Mouse (Mus musculus): ENCODE measurements around the gene Pou3f3.
A peak's percentile ranks its signal among the peaks of the same experiment; 100 is the strongest.

The Pou3f3 gene

DNA sequence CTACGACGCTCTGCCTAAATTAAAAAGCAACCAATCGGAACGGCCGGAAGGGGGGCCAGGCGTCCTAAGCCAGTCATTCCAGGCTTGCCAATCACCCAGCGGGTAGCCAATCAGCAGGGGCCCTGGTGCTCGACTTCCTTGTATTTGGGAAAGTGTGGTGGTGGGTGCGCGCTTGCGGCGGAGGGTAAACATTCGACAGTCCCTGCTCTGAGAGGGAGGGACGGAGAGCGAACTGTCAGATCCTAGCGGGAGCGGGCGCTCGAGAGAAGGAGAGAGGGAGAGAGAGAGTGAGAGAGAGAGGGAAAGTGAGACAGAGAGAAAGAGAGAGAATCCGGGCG lies at the start of gene Pou3f3:
Gene Pou3f3, plus strand, starts transcription at position 191 of the 338 bp plus-strand sequence.
- no peak for DNase-seq (ENCODE audit: low read depth, low spot score)

DNA sequence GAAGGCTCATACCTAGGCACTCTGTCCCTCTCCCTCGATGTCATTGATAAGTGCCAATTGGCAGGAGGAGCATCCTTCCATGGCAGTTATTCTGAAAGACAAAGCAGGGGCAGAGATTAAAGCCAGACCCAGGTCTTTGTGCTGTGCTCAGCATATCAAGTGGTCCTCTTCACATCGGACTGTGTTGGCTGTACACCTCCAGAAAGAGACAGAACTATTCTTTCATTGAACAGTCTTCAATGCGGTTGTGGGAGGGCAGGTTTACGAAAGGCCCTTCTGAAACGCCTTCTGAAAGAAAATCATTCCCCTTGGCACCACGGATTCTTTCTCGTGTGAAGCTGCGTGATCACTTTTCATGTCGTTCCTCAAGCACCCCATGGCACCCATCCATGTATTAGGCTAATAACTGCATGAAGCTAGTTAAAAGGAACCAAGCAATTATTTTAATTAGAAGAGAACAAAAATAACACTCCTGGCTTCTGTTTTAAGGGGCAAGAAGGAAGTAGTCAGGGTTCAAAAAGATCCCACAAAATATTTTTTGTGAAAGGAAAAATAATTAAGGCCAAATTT lies 47.1 kb upstream of the Pou3f3 start:
- no peak for DNase-seq (ENCODE audit: low read depth, low spot score)

DNA sequence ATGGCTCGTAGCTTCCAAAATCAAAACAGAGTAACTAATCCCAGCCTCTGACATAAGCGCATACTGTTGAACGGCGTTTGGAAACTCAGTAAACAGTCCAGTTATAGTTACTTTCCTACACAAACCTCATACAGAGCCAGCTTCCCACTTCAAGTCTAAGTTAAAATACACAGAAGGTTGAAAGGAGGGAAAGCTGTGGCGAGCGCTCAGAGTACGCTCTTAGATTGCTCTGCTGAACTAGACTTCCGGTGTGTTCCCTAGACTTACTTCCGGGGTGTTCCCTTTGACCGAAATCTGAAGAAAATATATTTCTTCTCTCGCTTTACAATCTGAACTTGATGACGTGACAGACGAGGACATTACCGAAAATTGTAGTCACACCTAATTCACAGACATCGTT lies 44.1 kb upstream of the Pou3f3 start:
- DNase-seq (ENCODE audit: low read depth, low spot score), result no peak

DNA sequence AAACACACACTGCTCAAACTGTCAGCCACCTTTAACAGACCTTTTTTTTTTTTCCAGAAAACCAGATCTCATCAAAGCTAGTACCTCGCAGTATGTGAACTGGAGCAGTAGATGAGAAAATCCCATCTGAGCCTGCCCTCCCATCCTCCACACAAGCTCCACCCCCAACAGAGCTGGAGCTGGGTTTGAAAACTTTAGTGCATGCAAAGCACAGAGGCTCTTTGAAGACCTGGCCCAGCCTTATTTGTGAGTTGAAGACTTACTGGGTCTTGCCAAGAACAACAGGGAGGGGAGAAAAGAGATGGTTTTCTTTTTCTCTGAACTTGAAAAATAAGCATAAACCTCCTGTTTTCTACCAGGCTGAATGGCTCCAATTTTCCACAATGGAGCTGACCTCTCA lies 28.0 kb upstream of the Pou3f3 start:
- no peak for DNase-seq (ENCODE audit: low read depth, low spot score)

DNA sequence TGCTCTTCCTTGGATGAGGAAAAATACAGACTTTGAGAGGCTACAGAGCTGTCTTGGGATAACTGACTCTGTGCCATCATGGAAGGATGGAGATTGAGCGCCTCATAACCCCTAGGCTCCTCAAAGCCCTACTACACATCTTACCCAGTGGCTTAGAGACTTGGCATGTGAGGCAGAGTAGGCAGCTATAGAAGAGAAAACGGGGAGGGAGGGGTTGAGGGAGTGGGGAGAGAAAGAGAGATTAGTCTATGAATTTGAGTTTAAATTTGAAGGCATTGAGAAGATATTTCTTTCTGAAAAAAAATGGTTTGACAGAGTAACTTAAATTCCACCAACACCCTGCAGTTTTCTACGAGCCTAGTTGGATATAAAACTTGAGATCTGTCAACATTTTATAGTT lies 14.9 kb upstream of the Pou3f3 start:
- DNase-seq (ENCODE audit: low read depth, low spot score), result no peak

DNA sequence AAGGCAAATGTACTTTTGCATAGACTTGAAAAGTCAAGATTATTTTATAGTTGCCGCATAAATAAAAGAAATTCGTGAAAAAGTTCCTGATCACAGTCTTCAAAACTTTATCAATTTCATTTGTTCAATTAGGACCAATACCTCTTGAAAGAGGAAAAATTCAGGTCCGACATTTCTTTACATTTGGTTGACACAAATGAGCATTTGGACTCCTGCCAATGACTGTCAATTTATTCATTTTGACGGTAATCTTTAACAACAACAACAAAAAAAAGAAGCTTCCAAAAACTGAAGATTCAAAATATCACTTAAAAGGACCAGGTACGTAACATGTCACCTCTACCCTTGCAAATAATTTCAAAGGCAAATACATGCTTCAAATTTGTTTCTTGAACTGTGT lies 13.8 kb upstream of the Pou3f3 start:
- no peak for DNase-seq (ENCODE audit: low read depth, low spot score)

DNA sequence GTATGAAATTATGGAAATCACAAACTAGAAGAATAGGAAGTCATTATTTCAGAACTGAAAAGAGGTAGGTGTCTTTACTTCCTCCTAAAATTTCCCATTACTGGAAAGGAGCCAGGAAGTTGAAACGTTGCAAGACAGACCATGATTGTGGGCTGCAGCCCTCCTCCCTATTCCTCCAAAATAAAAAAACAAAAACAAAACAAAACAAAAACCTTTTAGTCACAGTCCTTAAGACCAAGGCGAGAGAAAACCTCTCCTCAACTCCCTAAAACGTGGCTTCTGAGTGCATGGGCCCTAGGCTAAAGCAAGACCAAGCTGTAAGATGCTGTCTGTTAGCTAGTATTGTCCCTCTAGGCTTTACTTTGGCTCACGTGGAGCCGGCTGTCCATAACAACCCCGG lies 11.7 kb upstream of the Pou3f3 start:
- no peak for DNase-seq (ENCODE audit: low read depth, low spot score)

DNA sequence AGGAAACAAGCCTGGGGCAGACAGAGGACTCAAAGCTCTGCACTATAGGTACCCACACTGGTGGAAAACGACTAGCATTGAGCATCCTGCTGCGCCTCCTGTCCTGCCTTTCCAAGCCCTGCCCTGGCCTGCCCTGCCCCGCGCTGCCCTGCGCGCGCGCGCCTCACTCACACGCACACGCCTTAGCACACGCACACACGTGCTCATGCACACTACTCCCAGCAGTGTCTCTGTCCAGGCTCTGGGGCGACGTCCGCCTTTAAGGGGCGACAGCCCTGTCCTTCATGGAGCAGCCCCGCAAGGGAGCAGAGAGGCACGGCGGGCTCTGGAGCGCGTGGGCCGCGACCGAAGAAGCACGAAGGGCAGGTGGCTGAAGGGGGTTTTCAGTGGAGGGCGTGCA lies 11.2 kb upstream of the Pou3f3 start:
- DNase-seq (ENCODE audit: low read depth, low spot score), result no peak

DNA sequence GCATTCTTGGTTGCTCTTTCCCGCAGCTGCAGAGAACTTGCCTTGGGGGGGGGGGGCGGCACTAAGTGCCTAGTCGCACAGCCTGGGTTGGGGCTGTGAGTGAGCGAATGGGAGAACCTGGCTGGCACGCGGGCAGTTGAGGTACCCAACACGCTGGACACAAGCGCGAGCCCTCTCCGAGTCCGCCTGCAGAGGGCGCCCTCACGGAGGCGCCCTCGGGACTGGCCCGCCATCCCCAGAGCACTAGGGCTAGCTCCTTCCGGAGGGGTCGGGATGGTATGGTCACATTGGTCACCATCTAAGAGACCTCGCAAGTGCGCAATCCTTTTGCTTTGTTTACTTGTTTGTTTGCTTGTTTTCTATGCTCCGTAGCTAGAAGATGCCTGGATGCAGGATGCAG lies 10.8 kb upstream of the Pou3f3 start:
- no peak for DNase-seq (ENCODE audit: low read depth, low spot score)

DNA sequence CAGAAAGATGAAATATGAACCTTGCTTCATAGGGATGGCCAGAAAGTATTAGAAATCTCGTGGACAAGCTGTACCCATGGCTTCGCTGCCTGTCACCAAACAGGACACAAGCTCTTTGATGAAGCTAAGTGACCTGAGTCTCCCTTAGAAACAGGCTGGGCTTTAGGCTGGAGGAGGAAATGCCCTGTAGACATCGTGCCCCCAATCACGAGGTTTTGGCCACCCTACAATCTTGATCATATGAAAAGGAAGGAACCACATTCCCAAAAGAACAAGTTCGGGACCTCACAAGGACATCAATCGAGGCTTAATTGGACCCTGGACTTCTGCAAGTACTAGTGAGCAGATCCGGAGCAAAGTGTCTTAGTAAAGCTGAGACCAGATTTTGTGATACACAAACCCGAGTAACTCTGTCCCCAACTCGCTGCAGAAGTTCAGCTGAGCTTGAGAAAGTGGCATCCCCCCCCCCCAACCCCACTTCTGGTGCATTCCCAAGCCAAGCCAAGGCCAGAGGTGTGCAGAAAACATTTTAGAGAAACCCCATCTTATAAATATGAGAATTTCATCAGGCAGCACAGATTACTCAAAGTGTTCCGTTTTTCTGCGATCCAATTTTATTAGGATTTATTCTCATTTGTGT lies 10.1 kb upstream of the Pou3f3 start:
- DNase-seq (ENCODE audit: low read depth, low spot score), result no peak

DNA sequence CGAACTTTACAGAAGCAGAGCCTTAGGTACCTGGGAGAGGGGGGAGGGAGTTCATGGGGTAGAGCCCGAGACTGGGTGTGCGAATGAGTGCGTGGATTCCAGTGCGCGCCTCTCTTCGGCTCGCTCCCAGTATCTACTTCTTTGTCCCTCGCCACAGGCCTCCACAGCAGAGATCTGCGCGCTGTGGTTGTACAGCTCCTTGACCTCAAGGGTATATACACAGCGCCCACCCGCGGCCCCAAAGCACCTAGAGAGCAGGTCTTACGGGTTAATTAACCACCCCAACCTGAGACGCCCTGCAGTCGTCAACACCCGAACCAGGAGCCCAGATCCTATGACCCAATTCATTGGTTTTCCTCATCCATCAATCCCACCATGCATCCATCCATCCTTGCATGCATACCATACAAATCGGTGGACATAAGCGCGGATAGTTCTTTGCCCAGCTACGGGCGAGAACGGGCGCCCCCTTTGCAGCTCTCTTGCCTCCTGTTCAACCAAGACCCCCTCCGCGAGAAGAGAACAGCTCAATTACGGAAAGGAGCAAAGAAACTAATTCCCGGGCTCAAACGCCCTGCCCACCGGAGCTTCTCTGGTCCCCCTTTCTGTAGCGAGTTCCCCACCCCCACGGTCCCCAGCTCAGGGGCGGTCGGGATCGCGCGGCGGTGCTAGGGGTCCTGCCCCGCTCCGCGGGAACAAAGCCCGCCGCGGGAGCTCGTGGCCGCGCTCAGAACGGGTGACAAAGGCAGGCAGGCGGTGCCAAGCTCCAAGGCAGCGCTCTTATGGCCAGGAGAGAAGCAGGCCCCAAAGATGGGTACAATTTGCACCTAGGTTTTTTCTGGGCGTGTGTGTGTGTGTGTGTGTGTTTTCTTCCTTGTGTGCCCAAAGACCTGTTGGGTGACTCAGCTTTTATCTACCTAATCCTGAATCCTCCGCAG lies 9.1 kb upstream of the Pou3f3 start:
- DNase-seq (ENCODE audit: low read depth, low spot score), result no peak

DNA sequence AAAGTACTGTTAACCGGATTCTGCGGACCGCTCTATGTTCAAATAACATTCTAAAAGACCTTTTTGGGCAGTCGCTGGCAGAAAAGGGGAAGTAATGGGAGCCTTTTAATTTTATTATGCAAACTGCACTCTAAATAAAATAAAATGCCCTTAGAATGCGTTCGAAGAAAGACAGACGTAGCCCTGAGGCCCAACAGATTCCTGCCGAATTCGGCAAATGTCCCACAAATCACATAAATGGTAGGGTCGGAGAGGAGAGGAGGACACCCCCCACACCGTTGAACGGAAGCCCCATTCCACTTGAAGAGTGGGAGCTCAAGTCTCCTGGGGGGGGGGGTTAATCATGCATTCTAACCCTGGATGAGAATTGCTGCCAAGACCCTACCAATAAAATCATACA lies 8.3 kb upstream of the Pou3f3 start:
- no peak for DNase-seq (ENCODE audit: low read depth, low spot score)

DNA sequence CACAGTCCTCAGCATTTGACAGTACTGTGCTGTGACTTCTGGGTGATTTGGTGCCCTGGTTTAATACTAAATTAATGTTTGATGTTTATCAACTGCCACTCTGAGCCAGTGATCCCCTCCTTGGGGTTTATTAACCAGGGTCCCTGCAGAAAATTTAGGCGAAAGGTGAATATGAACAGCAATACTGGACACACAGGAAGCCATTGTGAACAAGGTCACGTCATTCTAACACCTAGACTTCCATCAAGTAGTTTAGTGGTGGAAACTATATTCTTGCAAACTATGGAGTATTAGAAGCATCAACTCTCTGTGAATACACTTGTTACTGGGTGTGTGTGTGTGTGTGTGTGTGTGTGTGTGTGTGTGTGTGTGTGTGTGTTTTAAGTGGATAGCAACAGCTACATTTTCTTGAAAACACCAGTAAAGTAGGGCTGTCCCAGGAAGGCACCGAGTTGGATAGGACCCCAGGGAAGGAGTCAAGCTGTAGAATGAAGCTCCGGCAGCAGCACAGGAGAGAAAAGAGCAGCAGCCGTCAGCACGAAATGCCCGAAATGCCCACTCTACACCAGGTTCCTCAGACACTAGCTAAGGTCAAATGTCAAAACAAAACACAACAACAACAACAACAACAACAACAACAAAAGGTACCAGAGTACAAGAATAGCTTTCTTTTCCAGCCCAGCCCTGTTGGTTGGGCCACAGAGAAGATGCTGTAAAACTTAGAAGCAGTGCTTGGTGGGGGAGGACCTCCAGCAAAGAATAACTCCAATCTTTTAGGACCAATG lies 7.6 kb upstream of the Pou3f3 start:
- no peak for DNase-seq (ENCODE audit: low read depth, low spot score)

DNA sequence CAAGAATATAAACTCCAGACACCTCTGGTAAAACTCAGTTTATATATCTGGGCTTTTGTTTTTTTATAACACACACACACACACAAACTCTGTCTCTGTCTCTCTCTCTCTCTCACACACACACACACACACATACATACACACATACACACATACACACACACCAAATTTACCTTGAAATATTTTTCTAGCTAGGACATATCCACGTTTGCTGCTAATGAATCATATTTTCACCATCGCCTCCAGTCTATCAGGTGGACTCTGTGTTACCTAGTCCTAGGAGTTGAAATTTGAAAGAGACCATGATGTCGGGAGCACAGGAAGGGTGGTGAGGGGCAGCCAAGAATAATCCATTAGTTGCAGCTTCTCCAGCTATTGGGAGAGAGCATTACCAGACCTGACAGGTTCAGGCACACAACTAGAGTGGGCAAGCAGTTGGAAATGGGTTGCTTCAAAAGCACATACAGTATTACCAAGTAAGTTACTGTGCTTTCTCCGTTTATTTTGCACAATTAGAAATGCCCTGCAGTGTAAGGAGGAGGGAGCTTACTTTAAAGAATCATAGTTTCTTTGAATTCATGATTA lies 6.9 kb upstream of the Pou3f3 start:
- no peak for DNase-seq (ENCODE audit: low read depth, low spot score)

DNA sequence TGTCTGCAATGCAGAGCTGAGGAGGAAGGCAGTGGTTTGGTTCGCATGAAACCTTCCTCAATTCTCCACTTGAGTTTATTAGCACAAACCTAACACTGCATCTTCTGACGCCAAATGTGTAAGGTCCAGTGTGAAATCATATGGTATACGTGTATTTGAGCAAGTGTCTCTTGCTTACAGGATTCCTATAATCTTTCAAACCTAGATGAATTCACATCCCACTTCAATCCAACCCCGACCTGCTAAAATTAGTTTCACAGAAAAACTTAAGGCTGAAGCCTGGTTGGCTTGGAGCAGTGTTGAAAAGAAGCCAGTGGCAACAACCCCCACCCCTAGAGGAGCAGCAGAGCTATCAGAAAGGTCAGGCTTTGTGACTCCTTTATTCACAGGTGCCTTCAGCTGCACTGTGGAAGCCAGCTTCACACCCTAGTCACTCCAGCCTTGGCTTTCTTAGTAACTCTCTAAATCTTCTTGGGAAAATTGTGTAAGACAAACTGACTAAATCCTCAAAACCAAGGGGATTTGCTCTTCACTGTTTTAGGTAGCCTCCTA lies 5.5 kb upstream of the Pou3f3 start:
- no peak for DNase-seq (ENCODE audit: low read depth, low spot score)

DNA sequence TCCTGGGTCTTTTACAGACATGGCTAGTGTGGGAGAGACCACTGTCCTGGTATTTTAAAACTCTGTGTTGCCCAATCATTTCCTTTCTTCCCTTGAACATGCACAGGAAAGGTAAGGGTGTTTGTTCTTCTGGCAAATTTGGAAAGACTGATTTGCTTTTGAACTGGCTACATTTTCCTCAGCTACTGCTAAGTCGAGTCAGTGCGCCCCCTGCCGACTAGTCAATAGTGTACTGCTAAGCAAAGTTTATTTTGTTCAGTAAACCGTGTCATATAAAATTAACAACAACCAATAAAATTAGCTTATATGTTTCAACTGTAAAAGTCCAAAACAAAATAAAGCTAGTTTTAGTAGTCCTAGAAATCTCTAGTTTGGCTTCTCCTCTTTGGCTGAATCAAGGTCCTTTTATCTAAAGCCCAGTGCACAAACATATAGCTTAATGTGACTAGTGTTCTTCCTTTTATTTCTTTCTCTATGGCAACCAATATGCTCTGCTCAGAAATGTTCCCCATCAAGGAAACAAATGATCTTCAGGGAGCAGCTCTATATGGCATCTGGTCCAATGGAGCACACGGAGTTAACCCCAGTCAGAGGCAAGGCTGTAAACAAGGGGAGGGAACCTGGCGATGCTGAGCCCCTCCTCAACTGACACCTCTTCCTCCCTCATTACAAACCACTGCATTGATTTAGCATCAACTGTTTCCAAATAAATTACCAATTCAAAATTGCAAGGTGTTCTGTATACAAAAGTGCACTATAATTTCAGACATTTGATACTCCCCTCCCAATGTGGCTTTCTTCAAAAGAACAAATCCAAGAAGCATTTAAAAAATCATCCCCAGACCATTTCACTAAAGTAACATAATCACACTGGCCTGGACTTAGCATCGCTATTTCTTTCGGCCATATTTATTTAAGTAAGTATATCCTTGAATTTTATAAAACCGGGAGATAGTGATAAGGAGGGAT lies 4.1 kb upstream of the Pou3f3 start:
- peak; percentile 40 for DNase-seq (ENCODE audit: low read depth, low spot score)

DNA sequence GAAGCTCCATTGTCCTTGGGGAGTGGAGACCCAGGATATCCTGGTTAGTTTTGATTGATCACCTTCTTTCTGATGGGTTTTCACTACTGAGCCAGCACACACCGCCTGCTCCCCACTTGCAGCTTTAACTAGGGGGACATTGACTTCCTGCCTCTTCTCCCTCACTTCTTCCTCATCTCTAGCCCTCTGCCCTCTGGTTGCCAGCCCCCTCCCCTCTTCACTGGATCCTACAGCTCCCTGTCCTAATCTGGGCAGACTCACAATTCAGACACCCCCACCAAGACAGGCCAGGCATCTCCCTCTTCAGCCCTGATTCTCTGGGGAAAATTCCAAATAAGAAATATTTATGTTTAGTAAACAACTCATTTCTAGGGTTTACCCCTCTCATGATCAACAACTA lies 3.3 kb upstream of the Pou3f3 start:
- DNase-seq (ENCODE audit: low read depth, low spot score), result no peak

DNA sequence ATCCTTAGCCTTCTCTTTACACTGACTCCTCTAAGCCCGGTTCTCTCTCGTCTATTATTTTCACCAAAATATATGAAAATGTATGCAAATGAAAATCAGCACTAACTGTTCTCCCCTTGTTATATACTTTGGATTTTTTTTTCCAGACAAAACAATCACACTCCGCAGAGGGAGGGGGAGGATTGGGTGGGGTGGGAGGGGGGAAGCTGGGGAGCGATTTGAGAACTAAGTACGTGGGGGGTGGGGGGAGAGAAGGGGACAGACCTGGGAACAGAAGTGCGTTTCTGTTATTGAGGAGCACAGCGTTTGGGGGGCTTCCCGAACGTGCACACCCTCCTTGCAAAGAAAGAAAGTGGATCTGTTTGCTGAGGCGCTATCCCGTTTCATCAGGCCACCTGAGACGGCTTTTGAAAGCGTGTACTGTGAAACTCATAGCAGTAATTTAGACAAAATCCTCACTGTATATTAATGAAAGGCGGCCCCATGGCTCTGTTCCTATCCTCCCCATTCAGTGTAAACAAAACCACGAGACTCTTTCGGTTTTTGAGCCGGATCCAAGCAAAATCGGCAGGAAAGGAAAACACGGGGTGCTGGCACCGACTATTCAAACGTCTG lies 2.4 kb upstream of the Pou3f3 start:
- DNase-seq (ENCODE audit: low read depth, low spot score), result no peak

DNA sequence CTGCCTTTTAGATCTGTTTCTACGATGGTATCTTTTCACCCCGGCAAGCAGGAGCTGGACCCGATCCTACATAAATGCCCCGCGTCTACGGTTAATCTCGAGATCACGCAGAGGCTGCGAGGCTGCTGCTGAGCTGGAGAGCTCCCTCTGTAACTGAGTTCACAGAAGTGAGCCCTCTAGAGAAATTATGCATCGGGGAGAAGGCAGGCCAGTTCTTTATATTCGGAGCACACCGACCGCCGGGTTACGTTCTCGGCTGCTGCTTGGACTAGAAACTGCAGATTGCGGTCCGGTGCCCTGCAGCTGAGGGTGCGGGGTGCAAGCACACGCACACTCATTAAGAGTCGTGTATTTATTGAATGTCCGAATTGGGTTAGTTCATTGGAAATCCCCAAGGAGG lies 1.7 kb upstream of the Pou3f3 start:
- DNase-seq (ENCODE audit: low read depth, low spot score), result no peak

DNA sequence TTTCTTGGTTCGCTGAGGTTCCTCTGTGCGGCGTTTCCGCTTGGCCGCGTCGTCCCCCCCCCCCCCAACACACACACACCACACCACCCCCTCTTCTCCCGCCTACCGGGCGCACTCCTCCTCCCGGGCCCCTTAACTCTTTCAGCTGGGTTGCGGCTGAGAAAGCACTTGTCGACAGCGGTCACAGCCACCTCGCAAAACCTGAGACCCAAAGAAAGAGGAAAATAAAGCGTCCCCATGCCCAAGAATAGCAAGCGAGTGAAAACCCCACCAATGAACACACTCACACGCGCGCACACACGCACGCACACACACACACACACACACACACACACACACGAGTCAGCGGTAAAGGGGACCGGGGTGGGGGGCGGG lies 1.3 kb upstream of the Pou3f3 start:
- no peak for DNase-seq (ENCODE audit: low read depth, low spot score)

Measured in CD4-positive, CD25-positive, alpha-beta regulatory T cell, adult 2 months (primary cell).